Mouse (Mus musculus): ENCODE data around the gene Fntb.

DNA sequence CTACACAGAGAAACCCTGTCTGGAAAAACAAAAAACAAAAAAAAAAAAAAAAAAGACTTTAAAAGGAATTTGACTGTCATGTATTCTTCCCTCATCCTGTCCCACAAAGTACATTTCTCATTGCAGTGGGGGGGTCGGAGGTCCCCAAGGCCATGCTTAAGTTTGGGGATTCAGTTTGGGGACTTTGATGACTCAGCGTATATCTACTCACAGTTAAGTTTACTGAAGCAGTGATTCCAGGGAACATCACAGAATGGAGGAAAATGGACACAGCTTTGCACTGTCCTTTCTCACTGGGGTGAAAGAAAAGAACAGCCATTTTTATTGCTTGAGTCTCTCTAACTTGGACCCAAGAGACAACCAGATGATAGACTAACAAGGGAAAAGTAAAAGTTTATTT lies 87.0 kb downstream of the Fntb start:
- no peak for TF ChIP-seq POLR2A (IDR thresholded peaks at IDR 0.05; ENCODE audit: low read depth, low read length)
- TF ChIP-seq CTCF (IDR thresholded peaks at IDR 0.05; ENCODE audit: borderline replicate concordance, insufficient read depth, low read length) = no peak

Data from embryonic fibroblast, embryonic 13.5 days (primary cell).